Mouse (Mus musculus) liver, embryonic 14.5 days (tissue): ENCODE data around the gene St6galnac3.

Experiments
- CTCF ChIP-seq: IDR thresholded peaks from 2 replicates; pipeline ENCODE4 v1.5.1; 2016; ENCODE audit warnings: antibody characterized with exemption, low read depth, control low read depth
- EP300 ChIP-seq: IDR thresholded peaks from 2 replicates; pipeline ENCODE4 v1.6.1; 2016; ENCODE audit warnings: antibody characterized with exemption, low read depth

GRCm38 (mm10) chr3:153719256-153719970 lies 5.6 kb downstream of the St6galnac3 start:
- no peak for TF ChIP-seq CTCF
- no peak for TF ChIP-seq EP300
